Mouse (Mus musculus): ENCODE results near the gene Sycn. TPM values are rescaled to one million over a fixed set of nuclear protein-coding genes. Genes with fewer than 3 reads are reported as not detected.
"Not testable (repeated sequence)": the region's sequence is repeated elsewhere in the genome, so short reads cannot be mapped to it uniquely, and the experiment has no call there.

The Sycn gene
- not detected in 2 replicates for polyA plus RNA-seq (2014; fragmentation: Nextera tagmentation; extraction: Ambion mirVana)

GRCm38 (mm10) chr7:28540526-28540925 is at the start of gene Sycn:
Gene Sycn (plus strand): TSS chr7:28540885.
- no peak within 1 kb of the TSS for H3K4me3 ChIP-seq (ENCODE audit: low read depth, low read length)
- no peak within 1 kb of the TSS for H3K27ac ChIP-seq (ENCODE audit: low read depth, low read length)
- H3K36me3 ChIP-seq (ENCODE audit: control insufficient read depth, insufficient read depth, low read length), result no peaks in the 10 kb centered on the region
- no peaks in the 10 kb centered on the region for H3K9me3 ChIP-seq (ENCODE audit: control insufficient read depth, low read length)
- no peaks in the 10 kb centered on the region for H3K4me1 ChIP-seq (ENCODE audit: control insufficient read depth, insufficient read depth, low read length)
- no peak within 1 kb of the TSS for H3K9ac ChIP-seq (ENCODE audit: low read length)
- DNase-seq (ENCODE audit: low spot score) (no peak), ATAC-seq (ENCODE audit: insufficient read depth, low FRiP score, low TSS enrichment) (no peak)
- H3K27me3 ChIP-seq (ENCODE audit: control insufficient read depth, insufficient read depth, low read length), result peaks cover 9% of the 10 kb centered on the region; the same call in 1 of the 2 replicates
- WGBS, result 78% methylated on average over 4 of the region's 4 CpGs
- no peak within 1 kb of the TSS for H3K4me2 ChIP-seq (ENCODE audit: low read depth)

- Histone ChIP-seq H3K4me2 (ENCODE audit: low read depth) (no peak overlapping the region), H3K9me3 (ENCODE audit: control insufficient read depth, low read length) (no peaks in the 10 kb centered on the region), H3K27ac (ENCODE audit: low read depth, low read length) (no peak overlapping the region), H3K4me1 (ENCODE audit: control insufficient read depth, insufficient read depth, low read length) (no peaks in the 10 kb centered on the region; the same call in 1 of the 2 replicates), H3K9ac (ENCODE audit: low read length) (no peak overlapping the region), H3K36me3 (ENCODE audit: control insufficient read depth, insufficient read depth, low read length) (no peaks in the 10 kb centered on the region), H3K4me3 (ENCODE audit: low read depth, low read length) (no peak overlapping the region), H3K27me3 (ENCODE audit: control insufficient read depth, insufficient read depth, low read length) (peaks cover 3% of the 10 kb centered on the region)
- WGBS, result 32% methylated on average over 13 of the region's 14 CpGs
- ATAC-seq (ENCODE audit: insufficient read depth, low FRiP score, low TSS enrichment) (no peak), DNase-seq (ENCODE audit: low spot score) (no peak)
Measured at GRCm38 (mm10) chr7:28490903-28491302, 49.8 kb upstream of the Sycn start.

GRCm38 (mm10) chr7:28492310-28492709 is 48.4 kb upstream of the Sycn start:
- no peaks in the 10 kb centered on the region for H3K9me3 ChIP-seq (ENCODE audit: control insufficient read depth, low read length)
- H3K27ac ChIP-seq (ENCODE audit: low read depth, low read length), result no peak overlapping the region
- no peak overlapping the region for H3K9ac ChIP-seq (ENCODE audit: low read length)
- WGBS, result 86% methylated on average over 8 of the region's 8 CpGs
- DNase-seq (ENCODE audit: low spot score) (no peak), ATAC-seq (ENCODE audit: insufficient read depth, low FRiP score, low TSS enrichment) (no peak)
- no peaks in the 10 kb centered on the region for H3K36me3 ChIP-seq (ENCODE audit: control insufficient read depth, insufficient read depth, low read length)
- no peak overlapping the region for H3K4me3 ChIP-seq (ENCODE audit: low read depth, low read length)
- H3K4me2 ChIP-seq (ENCODE audit: low read depth), result no peak overlapping the region
- H3K27me3 ChIP-seq (ENCODE audit: control insufficient read depth, insufficient read depth, low read length), result peaks cover 3% of the 10 kb centered on the region
- H3K4me1 ChIP-seq (ENCODE audit: control insufficient read depth, insufficient read depth, low read length), result no peaks in the 10 kb centered on the region; the same call in 1 of the 2 replicates

GRCm38 (mm10) chr7:28495426-28495825 is 45.3 kb upstream of the Sycn start:
- no peaks in the 10 kb centered on the region for H3K36me3 ChIP-seq (ENCODE audit: control insufficient read depth, insufficient read depth, low read length)
- H3K9me3 ChIP-seq (ENCODE audit: control insufficient read depth, low read length), result no peaks in the 10 kb centered on the region
- WGBS, result 74% methylated on average over 11 of the region's 11 CpGs
- H3K4me3 ChIP-seq (ENCODE audit: low read depth, low read length), result no peak overlapping the region
- no peak overlapping the region for H3K27ac ChIP-seq (ENCODE audit: low read depth, low read length)
- DNase-seq (ENCODE audit: low spot score) (peak; percentile 31), ATAC-seq (ENCODE audit: insufficient read depth, low FRiP score, low TSS enrichment) (no peak)
- no peaks in the 10 kb centered on the region for H3K27me3 ChIP-seq (ENCODE audit: control insufficient read depth, insufficient read depth, low read length)
- no peak overlapping the region for H3K4me2 ChIP-seq (ENCODE audit: low read depth)
- H3K4me1 ChIP-seq (ENCODE audit: control insufficient read depth, insufficient read depth, low read length), result no peaks in the 10 kb centered on the region
- no peak overlapping the region for H3K9ac ChIP-seq (ENCODE audit: low read length)

- no peak overlapping the region for H3K4me3 ChIP-seq (ENCODE audit: low read depth, low read length)
- WGBS, result 9% methylated on average over 5 of the region's 5 CpGs
- ATAC-seq (ENCODE audit: insufficient read depth, low FRiP score, low TSS enrichment) (no peak), DNase-seq (ENCODE audit: low spot score) (peak; percentile 36)
- no peak overlapping the region for H3K9ac ChIP-seq (ENCODE audit: low read length)
- H3K27me3 ChIP-seq (ENCODE audit: control insufficient read depth, insufficient read depth, low read length), result no peaks in the 10 kb centered on the region
- no peak overlapping the region for H3K27ac ChIP-seq (ENCODE audit: low read depth, low read length)
- no peaks in the 10 kb centered on the region for H3K36me3 ChIP-seq (ENCODE audit: control insufficient read depth, insufficient read depth, low read length)
- H3K4me2 ChIP-seq (ENCODE audit: low read depth), result no peak overlapping the region
- H3K4me1 ChIP-seq (ENCODE audit: control insufficient read depth, insufficient read depth, low read length), result no peaks in the 10 kb centered on the region
- H3K9me3 ChIP-seq (ENCODE audit: control insufficient read depth, low read length), result no peaks in the 10 kb centered on the region
Measured at GRCm38 (mm10) chr7:28505585-28505984, 35.1 kb upstream of the Sycn start.

GRCm38 (mm10) chr7:28509121-28509520 is 31.6 kb upstream of the Sycn start:
- not testable (repeated sequence) for H3K4me2 ChIP-seq (ENCODE audit: low read depth); H3K36me3 ChIP-seq (ENCODE audit: control insufficient read depth, insufficient read depth, low read length); H3K9ac ChIP-seq (ENCODE audit: low read length); H3K9me3 ChIP-seq (ENCODE audit: control insufficient read depth, low read length); H3K27ac ChIP-seq (ENCODE audit: low read depth, low read length); DNase-seq (ENCODE audit: low spot score); ATAC-seq (ENCODE audit: insufficient read depth, low FRiP score, low TSS enrichment); H3K27me3 ChIP-seq (ENCODE audit: control insufficient read depth, insufficient read depth, low read length); H3K4me1 ChIP-seq (ENCODE audit: control insufficient read depth, insufficient read depth, low read length); H3K4me3 ChIP-seq (ENCODE audit: low read depth, low read length)
- 80% methylated on average over 1 of the region's 2 CpGs for WGBS

GRCm38 (mm10) chr7:28510405-28510974 is 30.2 kb upstream of the Sycn start, which contains the start of gene Ifnl2:
Gene Ifnl2 (minus strand): TSS chr7:28510455.
- H3K4me3 ChIP-seq (ENCODE audit: low read depth, low read length); DNase-seq (ENCODE audit: low spot score); H3K9me3 ChIP-seq (ENCODE audit: control insufficient read depth, low read length); H3K4me2 ChIP-seq (ENCODE audit: low read depth); H3K36me3 ChIP-seq (ENCODE audit: control insufficient read depth, insufficient read depth, low read length); H3K27ac ChIP-seq (ENCODE audit: low read depth, low read length); H3K4me1 ChIP-seq (ENCODE audit: control insufficient read depth, insufficient read depth, low read length); ATAC-seq (ENCODE audit: insufficient read depth, low FRiP score, low TSS enrichment); H3K27me3 ChIP-seq (ENCODE audit: control insufficient read depth, insufficient read depth, low read length); H3K9ac ChIP-seq (ENCODE audit: low read length): not testable (repeated sequence)
- 63% methylated on average over 8 of the region's 8 CpGs for WGBS

- no peaks in the 10 kb centered on the region for H3K9me3 ChIP-seq (ENCODE audit: control insufficient read depth, low read length)
- no peak for ATAC-seq (ENCODE audit: insufficient read depth, low FRiP score, low TSS enrichment)
- WGBS, result 77% methylated on average over 8 of the region's 8 CpGs
Measured at GRCm38 (mm10) chr7:28511441-28511840, 29.2 kb upstream of the Sycn start.

GRCm38 (mm10) chr7:28522536-28522935 is 18.1 kb upstream of the Sycn start, which contains the start of gene Ifnl3:
Gene Ifnl3 (plus strand): TSS chr7:28522836.
- not testable (repeated sequence) for H3K4me2 ChIP-seq (ENCODE audit: low read depth); H3K4me1 ChIP-seq (ENCODE audit: control insufficient read depth, insufficient read depth, low read length); DNase-seq (ENCODE audit: low spot score); H3K9ac ChIP-seq (ENCODE audit: low read length); H3K9me3 ChIP-seq (ENCODE audit: control insufficient read depth, low read length); H3K27ac ChIP-seq (ENCODE audit: low read depth, low read length); H3K4me3 ChIP-seq (ENCODE audit: low read depth, low read length); ATAC-seq (ENCODE audit: insufficient read depth, low FRiP score, low TSS enrichment); H3K27me3 ChIP-seq (ENCODE audit: control insufficient read depth, insufficient read depth, low read length); H3K36me3 ChIP-seq (ENCODE audit: control insufficient read depth, insufficient read depth, low read length)
- WGBS, result 75% methylated on average over 5 of the region's 6 CpGs

More at GRCm38 (mm10) chr7:28511441-28511840, 29.2 kb upstream of the Sycn start:
- H3K4me3 ChIP-seq (ENCODE audit: low read depth, low read length), result no peak overlapping the region
- no peaks in the 10 kb centered on the region for H3K36me3 ChIP-seq (ENCODE audit: control insufficient read depth, insufficient read depth, low read length)
- DNase-seq (ENCODE audit: low spot score), result no peak
- no peak overlapping the region for H3K9ac ChIP-seq (ENCODE audit: low read length)
- no peak overlapping the region for H3K4me2 ChIP-seq (ENCODE audit: low read depth)
- no peak overlapping the region for H3K27ac ChIP-seq (ENCODE audit: low read depth, low read length)
- no peaks in the 10 kb centered on the region for H3K27me3 ChIP-seq (ENCODE audit: control insufficient read depth, insufficient read depth, low read length)
- no peaks in the 10 kb centered on the region for H3K4me1 ChIP-seq (ENCODE audit: control insufficient read depth, insufficient read depth, low read length)

Measured in neural tube, embryonic 11.5 days (tissue).